Mouse (Mus musculus) embryonic facial prominence, embryonic 11.5 days (tissue): ENCODE measurements around the gene Zfp598. TPM values are rescaled to one million over a fixed set of nuclear protein-coding genes. Genes with fewer than 3 reads are reported as not detected.

Experiments
- ATAC-seq: fragments of 200-750 bp; cut with Nextera tagmentation; replicated peaks from 2 replicates; pipeline ENCODE4 v1.8.0; 2017; ENCODE audit warnings: low read depth; ENCODE audit not compliant: insufficient number of reproducible peaks, low FRiP score, low TSS enrichment
- DNase-seq: peaks from one replicate; pipeline ENCODE4 v3.0.0-alpha.2; 2015; ENCODE audit warnings: low spot score
- H3K27ac ChIP-seq: fragments of 300-500 bp; sonication (generic); replicated peaks from 2 replicates; pipeline ENCODE4 v1.5.1; 2014; ENCODE audit warnings: mild to moderate bottlenecking, low read depth, low read length, control low read depth
- H3K27me3 ChIP-seq: fragments of 300-500 bp; sonication (generic); 2 replicates; pipeline ENCODE4 v1.6.1; 2014; ENCODE audit warnings: mild to moderate bottlenecking, low read length, moderate library complexity, mixed read lengths; ENCODE audit not compliant: control insufficient read depth, insufficient read depth
- H3K36me3 ChIP-seq: fragments of 300-500 bp; sonication (generic); replicated peaks from 2 replicates; pipeline ENCODE4 v1.6.1; 2014; ENCODE audit warnings: low read depth, mild to moderate bottlenecking, low read length, moderate library complexity, mixed read lengths; ENCODE audit not compliant: control insufficient read depth, insufficient read depth
- H3K4me1 ChIP-seq: fragments of 300-500 bp; sonication (generic); 2 replicates; pipeline ENCODE4 v1.6.1; 2014; ENCODE audit warnings: low read length, mixed read lengths; ENCODE audit not compliant: control insufficient read depth, insufficient read depth
- H3K4me2 ChIP-seq: fragments of 300-500 bp; sonication (generic); 2 replicates; pipeline ENCODE4 v1.6.1; 2014; ENCODE audit warnings: low read depth, mild to moderate bottlenecking, control low read depth, low read length, moderate library complexity
- H3K4me3 ChIP-seq: fragments of 300-500 bp; sonication (generic); 2 replicates; pipeline ENCODE4 v1.5.1; 2014; ENCODE audit warnings: low read depth, low read length, control low read depth
- H3K9ac ChIP-seq: fragments of 300-500 bp; sonication (generic); replicated peaks from 2 replicates; pipeline ENCODE4 v1.6.1; 2014; ENCODE audit warnings: mild to moderate bottlenecking, control low read depth, low read length
- H3K9me3 ChIP-seq: fragments of 300-500 bp; sonication (generic); replicated peaks from 2 replicates; pipeline ENCODE4 v1.6.1; 2016; ENCODE audit warnings: mild to moderate bottlenecking, low read length, inconsistent platforms, mixed read lengths; ENCODE audit not compliant: control insufficient read depth
- WGBS: fragments of 180-500 bp; shearing (Covaris S2); extraction: QIAGEN DNeasy Blood & Tissue Kit; methylation state at CpG from one replicate; pipeline ENCODE4 v1.1.7; 2014; 5-methylcytosine and 5-hydroxymethylcytosine counted together
- polyA plus RNA-seq: library from polyadenylated mRNA; unstranded; fragments of >200 nt; fragmentation: Nextera tagmentation; extraction: Ambion mirVana; gene quantifications from 2 replicates; pipeline ENCODE4 v1.2.1, GENCODE M21; 2014

The Zfp598 gene
- polyA plus RNA-seq, 1 experiment from 2014 or later, result 24.1 TPM

DNA sequence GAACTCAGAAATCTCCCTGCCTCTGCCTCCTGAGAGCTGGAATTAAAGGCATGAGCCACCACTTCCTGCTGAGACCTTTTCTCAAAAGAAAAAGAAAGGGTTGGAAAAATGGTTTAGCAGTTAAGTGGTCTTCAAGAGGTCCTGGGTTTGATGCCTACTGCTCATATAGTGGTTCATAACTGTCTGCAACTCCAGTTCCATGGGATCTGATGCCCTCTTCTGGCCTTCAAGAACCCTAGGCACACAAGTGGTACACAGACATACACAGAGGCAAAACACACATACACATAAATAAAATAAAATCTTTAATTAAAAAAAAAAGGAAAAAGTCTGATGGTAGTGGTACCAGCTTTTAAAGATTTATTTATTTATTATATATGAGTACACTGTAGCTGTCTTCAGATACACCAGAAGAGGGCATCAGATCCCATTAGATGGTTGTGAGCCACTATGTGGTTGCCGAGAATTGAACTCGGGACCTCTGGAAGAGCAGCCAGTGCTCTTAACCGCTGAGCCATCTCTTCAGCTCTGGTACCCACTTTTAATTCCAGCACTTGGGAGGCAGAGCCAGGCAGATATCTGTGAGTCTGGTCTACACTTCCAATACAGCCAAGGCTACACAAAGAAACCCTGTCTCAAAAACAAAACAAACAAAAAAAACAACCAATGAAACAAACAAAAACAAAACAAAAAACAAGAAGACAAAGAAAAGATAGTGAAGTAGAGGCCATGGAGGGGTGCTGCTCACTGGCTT lies 56.3 kb downstream of the Zfp598 start:
- Histone ChIP-seq H3K27me3 (no peaks in the 10 kb centered on the region), H3K4me3 (no peak overlapping the region), H3K27ac (no peak overlapping the region), H3K4me2 (no peak overlapping the region), H3K36me3 (peaks cover 8% of the 10 kb centered on the region), H3K9me3 (no peaks in the 10 kb centered on the region), H3K9ac (no peak overlapping the region), H3K4me1 (no peaks in the 10 kb centered on the region; the same call in 1 of the 2 replicates)
- DNase-seq (no peak), ATAC-seq (no peak)
- 74% methylated on average over 3 of the region's 3 CpGs for WGBS

- 76% methylated on average over 2 of the region's 2 CpGs for WGBS
Observed at GRCm38 (mm10) chr17:24727618-24728017, 58.1 kb downstream of the Zfp598 start, which contains the start of gene Rpl3l. TSS of gene Rpl3l (plus strand) at chr17:24727820.

DNA sequence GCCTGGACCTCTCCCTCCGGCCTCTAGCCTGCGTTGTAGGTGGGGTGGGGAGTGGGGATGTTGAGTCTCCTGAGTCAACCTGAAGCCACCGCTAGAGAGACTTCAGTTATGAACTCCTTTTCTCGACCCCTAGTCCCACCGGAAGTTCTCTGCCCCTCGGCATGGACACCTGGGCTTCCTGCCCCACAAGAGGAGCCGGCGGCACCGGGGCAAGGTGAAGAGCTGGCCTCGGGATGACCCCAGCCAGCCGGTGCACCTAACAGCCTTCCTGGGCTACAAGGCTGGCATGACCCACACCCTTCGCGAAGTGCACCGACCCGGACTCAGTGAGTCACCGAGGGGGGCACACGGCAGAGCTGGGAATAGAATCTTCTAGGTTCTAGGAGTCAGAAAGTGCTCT lies 58.7 kb downstream of the Zfp598 start:
- no peak for DNase-seq
- Histone ChIP-seq H3K4me2 (no peak overlapping the region), H3K9ac (no peak overlapping the region), H3K36me3 (no peaks in the 10 kb centered on the region), H3K4me3 (no peak overlapping the region), H3K4me1 (no peaks in the 10 kb centered on the region; the same call in 1 of the 2 replicates), H3K27ac (no peak overlapping the region), H3K9me3 (no peaks in the 10 kb centered on the region), H3K27me3 (no peaks in the 10 kb centered on the region)
- ATAC-seq, result no peak
- 68% methylated on average over 17 of the region's 17 CpGs for WGBS

More at GRCm38 (mm10) chr17:24727618-24728017, 58.1 kb downstream of the Zfp598 start, which contains the start of gene Rpl3l:
- no peaks in the 10 kb centered on the region for H3K27me3 ChIP-seq
- H3K9me3 ChIP-seq, result no peaks in the 10 kb centered on the region
- no peaks in the 10 kb centered on the region for H3K36me3 ChIP-seq
- no peak within 1 kb of the TSS for H3K27ac ChIP-seq
- no peak for ATAC-seq
- DNase-seq, result no peak
- no peak within 1 kb of the TSS for H3K4me2 ChIP-seq
- H3K4me3 ChIP-seq, result no peak within 1 kb of the TSS
- H3K4me1 ChIP-seq, result no peaks in the 10 kb centered on the region; the same call in 1 of the 2 replicates
- no peak within 1 kb of the TSS for H3K9ac ChIP-seq

DNA sequence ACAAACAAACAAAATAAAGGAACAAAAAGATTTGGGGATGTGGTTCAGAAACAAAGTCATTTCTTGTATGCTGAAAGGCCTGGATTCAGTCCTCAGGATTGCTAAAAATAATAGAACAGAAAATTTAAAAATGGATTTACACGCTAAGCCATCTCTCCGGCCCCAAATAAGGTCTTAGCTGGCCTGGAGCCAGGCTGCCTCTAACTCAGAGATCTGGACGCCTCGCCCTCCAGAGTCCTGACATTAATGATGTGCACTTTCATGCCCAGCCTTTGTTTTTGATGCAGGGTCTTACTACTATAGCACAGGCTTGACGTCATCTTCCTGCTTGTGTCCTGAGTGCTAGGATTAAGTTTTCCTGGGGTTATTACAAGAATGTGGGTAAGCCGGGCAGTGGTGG lies 59.6 kb downstream of the Zfp598 start:
- Histone ChIP-seq H3K4me3 (no peak overlapping the region), H3K4me2 (no peak overlapping the region), H3K4me1 (no peaks in the 10 kb centered on the region), H3K27ac (no peak overlapping the region), H3K36me3 (no peaks in the 10 kb centered on the region), H3K27me3 (no peaks in the 10 kb centered on the region), H3K9ac (no peak overlapping the region), H3K9me3 (no peaks in the 10 kb centered on the region)
- DNase-seq (no peak), ATAC-seq (no peak)
- whole genome bisulfite sequencing, result 82% methylated on average over 6 of the region's 6 CpGs

DNA sequence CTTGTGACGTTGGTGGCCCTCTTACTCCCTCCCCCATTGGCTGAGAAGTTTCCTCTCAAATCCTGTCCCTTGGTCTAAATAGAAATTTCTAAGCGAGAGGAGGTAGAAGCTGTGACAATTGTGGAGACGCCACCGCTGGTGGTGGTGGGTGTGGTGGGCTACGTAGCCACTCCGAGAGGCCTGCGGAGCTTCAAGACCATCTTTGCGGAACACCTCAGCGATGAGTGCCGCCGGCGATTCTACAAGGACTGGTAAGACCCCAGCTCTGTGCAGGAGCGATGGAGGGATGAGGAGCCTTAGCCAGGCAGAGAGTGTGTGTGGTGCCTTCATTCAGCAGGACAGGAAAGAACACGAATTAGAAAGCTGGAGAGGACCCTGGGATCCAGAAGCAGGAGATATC lies 61.3 kb downstream of the Zfp598 start:
- H3K9me3 ChIP-seq, result no peaks in the 10 kb centered on the region
- no peaks in the 10 kb centered on the region for H3K27me3 ChIP-seq
- no peak overlapping the region for H3K27ac ChIP-seq
- no peaks in the 10 kb centered on the region for H3K4me1 ChIP-seq
- H3K36me3 ChIP-seq, result no peaks in the 10 kb centered on the region
- DNase-seq (no peak), ATAC-seq (no peak)
- H3K9ac ChIP-seq, result no peak overlapping the region
- no peak overlapping the region for H3K4me3 ChIP-seq
- H3K4me2 ChIP-seq, result no peak overlapping the region
- WGBS, result 81% methylated on average over 14 of the region's 14 CpGs

Other genes starting within 250 kb of the Zfp598 start
- gene Eci1, start 243.0 kb upstream of the Zfp598 start, polyA plus RNA-seq, result 74.6 and 77.2 TPM in 2 replicates
- gene Dnase1l2, start 226.6 kb upstream of the Zfp598 start, polyA plus RNA-seq, result 1.1 TPM in 2 replicates
- 10.3 and 11.1 TPM in 2 replicates for gene E4f1, start 199.4 kb upstream of the Zfp598 start, polyA plus RNA-seq
- 53.7 and 54.9 TPM in 2 replicates for gene Pgp, start 199.3 kb upstream of the Zfp598 start, polyA plus RNA-seq
- 0.42 TPM in 1 of 2 replicates, not detected in the other for gene Bricd5, start 195.8 kb upstream of the Zfp598 start, polyA plus RNA-seq
- 30.3 and 32.0 TPM in 2 replicates for gene Mlst8, start 190.6 kb upstream of the Zfp598 start, polyA plus RNA-seq
- gene Caskin1, start 181.1 kb upstream of the Zfp598 start, polyA plus RNA-seq, result 2.6 and 2.8 TPM in 2 replicates
- gene Traf7, start 141.7 kb upstream of the Zfp598 start, polyA plus RNA-seq, result 86.1 and 88.2 TPM in 2 replicates
- 1.4 and 1.8 TPM in 2 replicates for gene Rab26, start 135.5 kb upstream of the Zfp598 start, polyA plus RNA-seq
- gene Pkd1, start 119.9 kb upstream of the Zfp598 start, polyA plus RNA-seq, result 9.6 and 16.6 TPM in 2 replicates
- 46.2 and 56.4 TPM in 2 replicates for gene Tsc2, start 37.1 kb upstream of the Zfp598 start, polyA plus RNA-seq
- 18.6 and 22.9 TPM in 2 replicates for gene Nthl1, start 37.0 kb upstream of the Zfp598 start, polyA plus RNA-seq
- gene Slc9a3r2, start 19.4 kb upstream of the Zfp598 start, polyA plus RNA-seq, result 48.3 and 50.2 TPM in 2 replicates
- gene Npw, start 11.2 kb upstream of the Zfp598 start, polyA plus RNA-seq, result 0.48 TPM in 1 of 2 replicates, not detected in the other
- gene Syngr3, start 20.3 kb downstream of the Zfp598 start, polyA plus RNA-seq, result 6.2 and 6.6 TPM in 2 replicates
- gene Gfer, start 26.5 kb downstream of the Zfp598 start, polyA plus RNA-seq, result 46.8 and 52.4 TPM in 2 replicates
- 1.1 and 2.7 TPM in 2 replicates for gene Noxo1, start 26.5 kb downstream of the Zfp598 start, polyA plus RNA-seq
- gene Tbl3, start 38.0 kb downstream of the Zfp598 start, polyA plus RNA-seq, result 96.3 and 102 TPM in 2 replicates
- 0.18 and 0.24 TPM in 2 replicates for gene Rnf151, start 48.4 kb downstream of the Zfp598 start, polyA plus RNA-seq
- 1,371 and 1,480 TPM in 2 replicates for gene Rps2, start 48.4 kb downstream of the Zfp598 start, polyA plus RNA-seq
- 191 and 217 TPM in 2 replicates for gene Ndufb10, start 54.8 kb downstream of the Zfp598 start, polyA plus RNA-seq
- not detected in 2 replicates for gene Rpl3l, start 58.1 kb downstream of the Zfp598 start, polyA plus RNA-seq
- gene Msrb1, start 67.0 kb downstream of the Zfp598 start, polyA plus RNA-seq, result 23.6 and 24.3 TPM in 2 replicates
- 4.3 and 4.7 TPM in 2 replicates for gene Hs3st6, start 83.3 kb downstream of the Zfp598 start, polyA plus RNA-seq
- gene Meiob, start 134.6 kb downstream of the Zfp598 start, polyA plus RNA-seq, result not detected in 2 replicates
- gene Hagh, start 170.5 kb downstream of the Zfp598 start, polyA plus RNA-seq, result 23.2 and 24.1 TPM in 2 replicates
- 21.7 and 23.0 TPM in 2 replicates for gene Fahd1, start 180.7 kb downstream of the Zfp598 start, polyA plus RNA-seq
- 0.14 TPM in 2 replicates for gene Igfals, start 196.3 kb downstream of the Zfp598 start, polyA plus RNA-seq
- gene Nubp2, start 216.7 kb downstream of the Zfp598 start, polyA plus RNA-seq, result 61.0 and 63.9 TPM in 2 replicates
- gene Spsb3, start 217.0 kb downstream of the Zfp598 start, polyA plus RNA-seq, result 34.8 and 39.8 TPM in 2 replicates
- 15.9 and 18.2 TPM in 2 replicates for gene Eme2, start 225.4 kb downstream of the Zfp598 start, polyA plus RNA-seq
- 68.6 and 84.7 TPM in 2 replicates for gene Mrps34, start 225.4 kb downstream of the Zfp598 start, polyA plus RNA-seq
- 49.4 and 52.8 TPM in 2 replicates for gene Nme3, start 226.8 kb downstream of the Zfp598 start, polyA plus RNA-seq